Mouse (Mus musculus): ENCODE measurements at regions not wholly inside any gene's neighbourhood (a gene's known extent, or its start where the extent isn't known, plus 50 kb on each side); places are given as distances from the start of the nearest gene placed in this dataset.

DNA sequence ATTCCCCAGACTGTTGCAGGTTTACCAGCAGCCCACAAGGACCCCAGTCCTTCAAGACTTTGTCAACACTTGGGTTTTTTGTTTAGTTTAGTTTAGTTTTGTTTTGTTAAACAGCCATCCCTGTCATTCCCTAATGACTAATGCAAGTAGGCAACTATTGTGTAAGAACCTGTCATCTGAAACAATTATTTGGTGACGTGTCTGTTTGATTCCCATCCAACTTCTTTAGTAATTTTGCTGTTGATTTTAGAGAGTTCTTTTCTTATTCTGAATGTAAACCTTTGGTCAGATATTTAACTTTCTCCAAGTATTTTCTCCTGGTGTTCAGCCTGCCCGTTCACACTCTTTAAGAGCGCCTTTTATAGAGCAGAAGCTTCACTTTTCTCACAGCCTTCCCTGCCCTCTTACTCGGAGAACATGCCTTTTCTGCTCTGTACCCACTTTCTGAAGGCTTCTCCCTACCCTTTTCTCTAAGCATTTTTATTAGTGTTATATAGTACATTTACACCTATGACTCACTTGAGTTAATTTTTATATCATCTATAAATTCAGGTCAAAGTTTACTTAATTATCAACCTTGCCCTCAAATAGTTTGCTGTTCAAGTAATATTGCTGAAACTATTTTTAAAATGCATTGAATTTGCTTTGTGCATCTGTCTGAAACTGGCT, 82.0 kb downstream of the Ccdc71l start:
- H3K27me3 ChIP-seq (replicated peaks) = no peaks in the 10 kb centered on the region
- no peak overlapping the region for H3K9ac ChIP-seq
- no peaks in the 10 kb centered on the region for H3K36me3 ChIP-seq
- H3K4me3 ChIP-seq = no peak overlapping the region
- H3K4me1 ChIP-seq (replicated peaks) = no peaks in the 10 kb centered on the region
- WGBS = 72% methylated on average over 4 of the region's 4 CpGs
- H3K27ac ChIP-seq (ENCODE audit: poor library complexity, severe bottlenecking) = no peak overlapping the region
- no peak overlapping the region for H3K4me2 ChIP-seq
- no peak for ATAC-seq (ENCODE audit: insufficient number of reproducible peaks, low FRiP score)
- no peaks in the 10 kb centered on the region; the same call in 1 of the 2 replicates for H3K9me3 ChIP-seq (replicated peaks)

GRCm38 (mm10) chr12:32465371-32465770, 86.9 kb downstream of the Ccdc71l start:
- ATAC-seq (ENCODE audit: insufficient number of reproducible peaks, low FRiP score) = no peak
- H3K9ac ChIP-seq = no peak overlapping the region
- WGBS = 66% methylated on average over 6 of the region's 6 CpGs

GRCm38 (mm10) chr12:32469863-32470262, 91.4 kb downstream of the Ccdc71l start:
- Histone ChIP-seq H3K27ac (ENCODE audit: poor library complexity, severe bottlenecking) (no peak overlapping the region), H3K9me3 (replicated peaks) (no peaks in the 10 kb centered on the region; the same call in none of the 2 replicates), H3K4me2 (no peak overlapping the region), H3K9ac (no peak overlapping the region), H3K4me1 (replicated peaks) (no peaks in the 10 kb centered on the region), H3K27me3 (replicated peaks) (no peaks in the 10 kb centered on the region), H3K36me3 (no peaks in the 10 kb centered on the region), H3K4me3 (no peak overlapping the region)
- ATAC-seq (ENCODE audit: insufficient number of reproducible peaks, low FRiP score) = no peak
- WGBS = 64% methylated on average over 4 of the region's 4 CpGs

More at GRCm38 (mm10) chr12:32465371-32465770, 86.9 kb downstream of the Ccdc71l start:
- no peaks in the 10 kb centered on the region; the same call in 1 of the 2 replicates for H3K9me3 ChIP-seq (replicated peaks)
- no peak overlapping the region for H3K4me3 ChIP-seq
- no peaks in the 10 kb centered on the region for H3K4me1 ChIP-seq (replicated peaks)
- H3K27me3 ChIP-seq (replicated peaks) = no peaks in the 10 kb centered on the region
- H3K36me3 ChIP-seq = no peaks in the 10 kb centered on the region
- H3K4me2 ChIP-seq = no peak overlapping the region
- no peak overlapping the region for H3K27ac ChIP-seq (ENCODE audit: poor library complexity, severe bottlenecking)

- no peak for ATAC-seq (ENCODE audit: insufficient number of reproducible peaks, low FRiP score)
- H3K4me1 ChIP-seq (replicated peaks) = no peaks in the 10 kb centered on the region
- no peak overlapping the region for H3K4me3 ChIP-seq
These were observed 100.9 kb downstream of the Ccdc71l start for GRCm38 (mm10) chr12:32479451-32479850.

DNA sequence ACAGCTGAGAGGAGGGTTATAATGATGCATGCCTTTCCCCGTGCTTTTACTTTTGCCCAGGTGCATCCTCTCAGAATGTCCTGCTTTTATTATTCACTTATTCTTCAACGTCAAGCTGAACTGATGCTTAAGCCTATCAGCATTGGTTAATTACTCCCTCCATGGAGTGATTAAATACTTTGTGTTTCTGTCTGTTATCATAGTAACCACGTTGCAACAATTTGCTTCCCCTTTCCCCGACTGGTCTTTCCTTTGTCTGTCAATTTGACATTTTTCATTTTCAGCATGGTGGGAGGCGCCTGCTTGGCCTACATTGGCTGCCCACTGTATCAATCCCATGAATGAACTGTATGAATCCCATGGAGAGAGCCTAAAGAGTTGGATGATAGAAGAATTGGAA, 101.8 kb downstream of the Ccdc71l start:
- Histone ChIP-seq H3K36me3 (no peaks in the 10 kb centered on the region), H3K9me3 (replicated peaks) (no peaks in the 10 kb centered on the region), H3K27me3 (replicated peaks) (no peaks in the 10 kb centered on the region), H3K27ac (ENCODE audit: poor library complexity, severe bottlenecking) (no peak overlapping the region), H3K4me2 (no peak overlapping the region), H3K4me1 (replicated peaks) (no peaks in the 10 kb centered on the region), H3K4me3 (no peak overlapping the region), H3K9ac (no peak overlapping the region)
- 56% methylated on average over 5 of the region's 5 CpGs for WGBS
- ATAC-seq (ENCODE audit: insufficient number of reproducible peaks, low FRiP score) = no peak

More at GRCm38 (mm10) chr12:32479451-32479850, 100.9 kb downstream of the Ccdc71l start:
- no peaks in the 10 kb centered on the region for H3K9me3 ChIP-seq (replicated peaks)
- H3K9ac ChIP-seq = no peak overlapping the region
- H3K36me3 ChIP-seq = no peaks in the 10 kb centered on the region
- WGBS = 65% methylated on average over 3 of the region's 3 CpGs
- H3K27me3 ChIP-seq (replicated peaks) = no peaks in the 10 kb centered on the region
- no peak overlapping the region for H3K27ac ChIP-seq (ENCODE audit: poor library complexity, severe bottlenecking)
- no peak overlapping the region for H3K4me2 ChIP-seq

- H3K27me3 ChIP-seq (replicated peaks) = no peaks in the 10 kb centered on the region
- no peak overlapping the region for H3K27ac ChIP-seq (ENCODE audit: poor library complexity, severe bottlenecking)
- no peak for ATAC-seq (ENCODE audit: insufficient number of reproducible peaks, low FRiP score)
- no peak overlapping the region for H3K4me3 ChIP-seq
- H3K9ac ChIP-seq = no peak overlapping the region
- H3K4me2 ChIP-seq = no peak overlapping the region
- no peaks in the 10 kb centered on the region for H3K9me3 ChIP-seq (replicated peaks)
- H3K36me3 ChIP-seq = no peaks in the 10 kb centered on the region
- H3K4me1 ChIP-seq (replicated peaks) = no peaks in the 10 kb centered on the region
- WGBS = 82% methylated on average over 5 of the region's 5 CpGs
These were observed 102.5 kb downstream of the Ccdc71l start for GRCm38 (mm10) chr12:32481051-32481450.

- Histone ChIP-seq H3K36me3 (no peaks in the 10 kb centered on the region), H3K27me3 (replicated peaks) (no peaks in the 10 kb centered on the region), H3K27ac (ENCODE audit: poor library complexity, severe bottlenecking) (no peak overlapping the region), H3K4me1 (replicated peaks) (no peaks in the 10 kb centered on the region), H3K9me3 (replicated peaks) (no peaks in the 10 kb centered on the region), H3K4me2 (no peak overlapping the region), H3K4me3 (no peak overlapping the region), H3K9ac (no peak overlapping the region)
- WGBS = 58% methylated on average over 1 of the region's 1 CpGs
- ATAC-seq (ENCODE audit: insufficient number of reproducible peaks, low FRiP score) = no peak
These were observed 103.8 kb downstream of the Ccdc71l start for GRCm38 (mm10) chr12:32482343-32482742.

GRCm38 (mm10) chr12:32482777-32483176, 104.3 kb downstream of the Ccdc71l start:
- no peak overlapping the region for H3K27ac ChIP-seq (ENCODE audit: poor library complexity, severe bottlenecking)
- H3K4me1 ChIP-seq (replicated peaks) = 0 out of 2 replicates have a peak, but pooled peaks cover 2% of the 10 kb centered on the region
- H3K9me3 ChIP-seq (replicated peaks) = no peaks in the 10 kb centered on the region
- no peak overlapping the region for H3K4me2 ChIP-seq
- ATAC-seq (ENCODE audit: insufficient number of reproducible peaks, low FRiP score) = no peak
- H3K4me3 ChIP-seq = no peak overlapping the region
- no peak overlapping the region for H3K9ac ChIP-seq
- H3K36me3 ChIP-seq = no peaks in the 10 kb centered on the region
- H3K27me3 ChIP-seq (replicated peaks) = no peaks in the 10 kb centered on the region

GRCm38 (mm10) chr12:32486246-32486645, 107.7 kb downstream of the Ccdc71l start:
- peak overlapping the region; percentile 52; the same call in 1 of the 2 replicates for H3K27ac ChIP-seq (ENCODE audit: poor library complexity, severe bottlenecking)
- 40% methylated on average over 4 of the region's 4 CpGs for WGBS
- no peak overlapping the region for H3K4me3 ChIP-seq

GRCm38 (mm10) chr12:32486729-32487128, 108.2 kb downstream of the Ccdc71l start:
- WGBS = 26% methylated on average over 2 of the region's 2 CpGs
- Histone ChIP-seq H3K36me3 (no peaks in the 10 kb centered on the region), H3K27ac (ENCODE audit: poor library complexity, severe bottlenecking) (peak overlapping the region; percentile 52), H3K9ac (no peak overlapping the region), H3K4me3 (no peak overlapping the region), H3K27me3 (replicated peaks) (no peaks in the 10 kb centered on the region), H3K4me1 (replicated peaks) (0 out of 2 replicates have a peak, but pooled peaks cover 7% of the 10 kb centered on the region), H3K9me3 (replicated peaks) (no peaks in the 10 kb centered on the region), H3K4me2 (no peak overlapping the region)
- ATAC-seq (ENCODE audit: insufficient number of reproducible peaks, low FRiP score) = peak; percentile 72

More at GRCm38 (mm10) chr12:32486246-32486645, 107.7 kb downstream of the Ccdc71l start:
- H3K9me3 ChIP-seq (replicated peaks) = no peaks in the 10 kb centered on the region
- no peak for ATAC-seq (ENCODE audit: insufficient number of reproducible peaks, low FRiP score)
- H3K27me3 ChIP-seq (replicated peaks) = no peaks in the 10 kb centered on the region
- H3K4me1 ChIP-seq (replicated peaks) = 0 out of 2 replicates have a peak, but pooled peaks cover 7% of the 10 kb centered on the region
- H3K4me2 ChIP-seq = no peak overlapping the region
- no peak overlapping the region for H3K9ac ChIP-seq
- no peaks in the 10 kb centered on the region for H3K36me3 ChIP-seq

DNA sequence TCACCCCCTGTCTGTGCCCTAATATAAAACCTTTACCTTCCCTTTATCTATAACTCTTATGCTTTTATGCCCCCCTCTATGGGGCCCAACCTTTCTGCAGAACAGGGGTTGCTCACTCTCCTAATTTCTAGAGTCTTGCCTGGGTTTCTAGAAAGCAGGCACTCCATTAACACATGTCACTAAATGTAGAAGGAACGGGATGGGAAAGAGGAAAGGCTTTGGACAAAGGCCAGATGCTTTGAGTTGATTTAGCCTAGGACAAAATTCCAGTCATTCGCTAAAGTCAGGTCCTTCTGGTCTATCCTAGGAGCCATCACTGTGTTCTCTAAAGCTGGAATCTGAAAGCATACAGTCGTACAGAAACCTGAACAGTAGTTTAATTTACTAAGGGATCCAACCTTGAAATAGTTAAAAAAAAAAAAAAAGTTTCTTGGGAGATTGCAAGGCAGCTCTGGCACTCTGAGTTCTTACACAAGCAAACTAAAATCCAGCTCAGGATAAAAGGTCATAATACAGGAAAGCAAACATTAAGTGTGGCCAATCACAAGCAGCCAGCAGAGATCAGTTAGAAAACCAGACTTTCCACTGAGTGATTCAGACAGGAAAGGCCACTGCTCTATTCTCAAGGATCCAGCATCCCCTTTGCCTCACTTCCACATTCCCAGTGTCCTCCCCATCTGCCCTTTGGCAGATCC, 109.5 kb downstream of the Ccdc71l start:
- H3K9me3 ChIP-seq (replicated peaks) = no peaks in the 10 kb centered on the region; the same call in 1 of the 2 replicates
- H3K9ac ChIP-seq = no peak overlapping the region
- H3K4me3 ChIP-seq = no peak overlapping the region
- 42% methylated on average over 3 of the region's 3 CpGs for WGBS
- H3K4me1 ChIP-seq (replicated peaks) = 0 out of 2 replicates have a peak, but pooled peaks cover 7% of the 10 kb centered on the region
- H3K36me3 ChIP-seq = no peaks in the 10 kb centered on the region
- H3K27ac ChIP-seq (ENCODE audit: poor library complexity, severe bottlenecking) = peak overlapping the region; percentile 70
- H3K27me3 ChIP-seq (replicated peaks) = no peaks in the 10 kb centered on the region
- H3K4me2 ChIP-seq = no peak overlapping the region
- ATAC-seq (ENCODE audit: insufficient number of reproducible peaks, low FRiP score) = peak; percentile 74

All from heart, embryonic 12.5 days (tissue).